Mouse (Mus musculus): ENCODE measurements at regions not wholly inside any gene's neighbourhood (a gene's known extent, or its start where the extent isn't known, plus 50 kb on each side); places are given as distances from the start of the nearest gene placed in this dataset.

GRCm38 (mm10) chr7:65782024-65782423 is 79.5 kb upstream of the Pcsk6 start:
- H3K4me1 ChIP-seq (ENCODE audit: insufficient read depth, low read length) = no peaks in the 10 kb centered on the region
- DNase-seq (ENCODE audit: low spot score) (no peak), ATAC-seq (no peak)
- H3K27ac ChIP-seq = no peak overlapping the region
- no peak overlapping the region for H3K4me2 ChIP-seq (ENCODE audit: low read depth, low read length)
- H3K9me3 ChIP-seq (ENCODE audit: low read length) = no peaks in the 10 kb centered on the region
- no peak overlapping the region for H3K4me3 ChIP-seq (ENCODE audit: low read length)
- WGBS = 84% methylated on average over 7 of the region's 7 CpGs
- no peak overlapping the region for H3K9ac ChIP-seq (replicated peaks; ENCODE audit: low read length)
- no peak for TF ChIP-seq CTCF (IDR thresholded peaks at IDR 0.05; ENCODE audit: low read depth)
- H3K27me3 ChIP-seq (ENCODE audit: insufficient read depth, low read length) = no peaks in the 10 kb centered on the region
- no peaks in the 10 kb centered on the region for H3K36me3 ChIP-seq (ENCODE audit: insufficient read depth, low read length)

- no peak overlapping the region for H3K4me3 ChIP-seq (ENCODE audit: low read length)
- H3K36me3 ChIP-seq (ENCODE audit: insufficient read depth, low read length) = no peaks in the 10 kb centered on the region
- WGBS = 53% methylated on average over 4 of the region's 4 CpGs
- no peak for TF ChIP-seq CTCF (IDR thresholded peaks at IDR 0.05; ENCODE audit: low read depth)
- no peak overlapping the region for H3K27ac ChIP-seq
- no peak overlapping the region for H3K9ac ChIP-seq (replicated peaks; ENCODE audit: low read length)
- no peaks in the 10 kb centered on the region for H3K27me3 ChIP-seq (ENCODE audit: insufficient read depth, low read length)
- H3K4me2 ChIP-seq (ENCODE audit: low read depth, low read length) = no peak overlapping the region
- no peaks in the 10 kb centered on the region for H3K9me3 ChIP-seq (ENCODE audit: low read length)
- no peaks in the 10 kb centered on the region for H3K4me1 ChIP-seq (ENCODE audit: insufficient read depth, low read length)
- no peak for ATAC-seq
- no peak for DNase-seq (ENCODE audit: low spot score)
Observed at GRCm38 (mm10) chr7:65783773-65784172, 77.8 kb upstream of the Pcsk6 start.

GRCm38 (mm10) chr7:65786916-65787315 is 74.6 kb upstream of the Pcsk6 start:
- H3K27me3 ChIP-seq (ENCODE audit: insufficient read depth, low read length) = no peaks in the 10 kb centered on the region
- H3K36me3 ChIP-seq (ENCODE audit: insufficient read depth, low read length) = no peaks in the 10 kb centered on the region
- WGBS = 36% methylated on average over 2 of the region's 2 CpGs
- H3K27ac ChIP-seq = no peak overlapping the region
- H3K4me2 ChIP-seq (ENCODE audit: low read depth, low read length) = no peak overlapping the region
- H3K4me3 ChIP-seq (ENCODE audit: low read length) = no peak overlapping the region
- H3K9me3 ChIP-seq (ENCODE audit: low read length) = no peaks in the 10 kb centered on the region
- no peaks in the 10 kb centered on the region for H3K4me1 ChIP-seq (ENCODE audit: insufficient read depth, low read length)
- H3K9ac ChIP-seq (replicated peaks; ENCODE audit: low read length) = no peak overlapping the region
- DNase-seq (ENCODE audit: low spot score) (no peak), ATAC-seq (no peak)
- TF ChIP-seq CTCF (IDR thresholded peaks at IDR 0.05; ENCODE audit: low read depth) = no peak

DNA sequence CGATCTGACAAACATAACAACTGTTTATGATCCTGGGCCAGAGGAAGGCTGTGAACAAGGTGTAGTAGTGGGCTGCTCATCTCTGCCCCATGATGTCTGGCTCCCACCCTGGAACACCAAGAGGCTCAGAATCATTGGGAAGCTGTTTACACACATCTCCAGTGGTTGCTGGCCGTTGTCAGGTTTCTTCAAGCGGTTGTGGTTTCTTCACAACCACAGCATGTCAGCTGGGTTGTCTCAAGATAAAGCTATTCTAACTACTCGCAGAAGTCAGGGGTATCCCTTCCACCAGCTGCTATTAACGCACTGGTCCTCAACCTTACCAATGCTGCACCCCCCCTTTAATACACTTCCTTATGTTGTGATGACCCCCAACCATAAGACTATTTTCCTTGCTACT is 73.7 kb upstream of the Pcsk6 start:
- Histone ChIP-seq H3K27ac (no peak overlapping the region), H3K36me3 (ENCODE audit: insufficient read depth, low read length) (no peaks in the 10 kb centered on the region), H3K4me3 (ENCODE audit: low read length) (no peak overlapping the region), H3K9ac (replicated peaks; ENCODE audit: low read length) (no peak overlapping the region), H3K4me2 (ENCODE audit: low read depth, low read length) (no peak overlapping the region), H3K9me3 (ENCODE audit: low read length) (no peaks in the 10 kb centered on the region), H3K27me3 (ENCODE audit: insufficient read depth, low read length) (no peaks in the 10 kb centered on the region), H3K4me1 (ENCODE audit: insufficient read depth, low read length) (no peaks in the 10 kb centered on the region)
- ATAC-seq (no peak), DNase-seq (ENCODE audit: low spot score) (no peak)
- WGBS = 91% methylated on average over 5 of the region's 5 CpGs
- no peak for TF ChIP-seq CTCF (IDR thresholded peaks at IDR 0.05; ENCODE audit: low read depth)

- no peak for DNase-seq (ENCODE audit: low spot score)
- no peaks in the 10 kb centered on the region for H3K27me3 ChIP-seq (ENCODE audit: insufficient read depth, low read length)
- H3K4me1 ChIP-seq (ENCODE audit: insufficient read depth, low read length) = no peaks in the 10 kb centered on the region
- no peak overlapping the region for H3K27ac ChIP-seq
- no peaks in the 10 kb centered on the region for H3K9me3 ChIP-seq (ENCODE audit: low read length)
- no peak for TF ChIP-seq CTCF (IDR thresholded peaks at IDR 0.05; ENCODE audit: low read depth)
- WGBS = 80% methylated on average over 6 of the region's 6 CpGs
- no peak for ATAC-seq
- no peak overlapping the region for H3K4me2 ChIP-seq (ENCODE audit: low read depth, low read length)
- no peaks in the 10 kb centered on the region for H3K36me3 ChIP-seq (ENCODE audit: insufficient read depth, low read length)
- no peak overlapping the region for H3K9ac ChIP-seq (replicated peaks; ENCODE audit: low read length)
- no peak overlapping the region for H3K4me3 ChIP-seq (ENCODE audit: low read length)
Observed at GRCm38 (mm10) chr7:65790264-65790663, 71.3 kb upstream of the Pcsk6 start.

- H3K27ac ChIP-seq = no peak overlapping the region
- H3K4me1 ChIP-seq (ENCODE audit: insufficient read depth, low read length) = no peaks in the 10 kb centered on the region
- no peak overlapping the region for H3K4me3 ChIP-seq (ENCODE audit: low read length)
- no peak for ATAC-seq
- no peaks in the 10 kb centered on the region for H3K27me3 ChIP-seq (ENCODE audit: insufficient read depth, low read length)
- H3K9me3 ChIP-seq (ENCODE audit: low read length) = no peaks in the 10 kb centered on the region
- no peaks in the 10 kb centered on the region for H3K36me3 ChIP-seq (ENCODE audit: insufficient read depth, low read length)
- no peak for TF ChIP-seq CTCF (IDR thresholded peaks at IDR 0.05; ENCODE audit: low read depth)
- H3K4me2 ChIP-seq (ENCODE audit: low read depth, low read length) = no peak overlapping the region
- WGBS = 88% methylated on average over 10 of the region's 10 CpGs
- H3K9ac ChIP-seq (replicated peaks; ENCODE audit: low read length) = no peak overlapping the region
- no peak for DNase-seq (ENCODE audit: low spot score)
Observed at GRCm38 (mm10) chr7:65792187-65792823, 69.2 kb upstream of the Pcsk6 start.

GRCm38 (mm10) chr7:65802306-65802705 is 59.2 kb upstream of the Pcsk6 start:
- Histone ChIP-seq H3K4me2 (ENCODE audit: low read depth, low read length) (no peak overlapping the region), H3K9me3 (ENCODE audit: low read length) (no peaks in the 10 kb centered on the region), H3K4me3 (ENCODE audit: low read length) (no peak overlapping the region), H3K4me1 (ENCODE audit: insufficient read depth, low read length) (no peaks in the 10 kb centered on the region), H3K36me3 (ENCODE audit: insufficient read depth, low read length) (no peaks in the 10 kb centered on the region), H3K9ac (replicated peaks; ENCODE audit: low read length) (no peak overlapping the region), H3K27me3 (ENCODE audit: insufficient read depth, low read length) (no peaks in the 10 kb centered on the region), H3K27ac (no peak overlapping the region)
- WGBS = 87% methylated on average over 5 of the region's 5 CpGs
- no peak for TF ChIP-seq CTCF (IDR thresholded peaks at IDR 0.05; ENCODE audit: low read depth)
- DNase-seq (ENCODE audit: low spot score) (no peak), ATAC-seq (no peak)

All from hindbrain, postnatal 0 days (tissue).